Mouse (Mus musculus) large intestine, adult 2 months (tissue): ENCODE data around the gene Cd300ld4. TPM values are rescaled to one million over a fixed set of nuclear protein-coding genes. Genes with fewer than 3 reads are reported as not detected.
A peak's percentile ranks its signal among the peaks of the same experiment; 100 is the strongest.
"Not testable (repeated sequence)": the region's sequence is repeated elsewhere in the genome, so short reads cannot be mapped to it uniquely, and the experiment has no call there.

Experiments used
- DNase-seq: peaks from one replicate; pipeline ENCODE4 v3.0.0-alpha.2; 2012; ENCODE audit warnings: low read depth, low spot score
- WGBS: fragments of 180-500 bp; shearing (Covaris S2); methylation state at CpG from one replicate; pipeline ENCODE4 v1.1.7; 2018; 5-methylcytosine and 5-hydroxymethylcytosine counted together
- polyA plus RNA-seq: library from polyadenylated mRNA; depleted of rRNA; stranded (reverse); fragments of >200 nt; gene quantifications from 2 replicates; pipeline ENCODE4 v1.2.3, GENCODE M21; 2012; rRNA removed

Gene Cd300ld4
- polyA plus RNA-seq = 0.29 TPM in 1 of 2 replicates, not detected in the other

GRCm38 (mm10) chr11:115026912-115027311 is at the start of gene Cd300ld4:
Gene Cd300ld4, minus strand, starts transcription at chr11:115027012.
- no CpG with 5 or more reads among the region's 6 CpGs for WGBS
- not testable (repeated sequence) for DNase-seq

GRCm38 (mm10) chr11:115075859-115076258 is 49.0 kb upstream of the Cd300ld4 start:
- 19% methylated on average over 5 of the region's 5 CpGs for WGBS
- no peak for DNase-seq

- WGBS = 42% methylated on average over 7 of the region's 7 CpGs
- DNase-seq = no peak
Measured at GRCm38 (mm10) chr11:115075407-115075806, 48.6 kb upstream of the Cd300ld4 start.

GRCm38 (mm10) chr11:115073002-115073401 is 46.2 kb upstream of the Cd300ld4 start:
- 65% methylated on average over 5 of the region's 5 CpGs for WGBS
- no peak for DNase-seq

- DNase-seq = peak; percentile 28
- WGBS = 11% methylated on average over 14 of the region's 14 CpGs
Measured at GRCm38 (mm10) chr11:115071631-115072294, 45.0 kb upstream of the Cd300ld4 start.

GRCm38 (mm10) chr11:115071015-115071551 is 44.3 kb upstream of the Cd300ld4 start:
- 23% methylated on average over 9 of the region's 9 CpGs for WGBS
- DNase-seq = no peak

GRCm38 (mm10) chr11:115066768-115067167 is 40.0 kb upstream of the Cd300ld4 start:
- 61% methylated on average over 6 of the region's 6 CpGs for WGBS
- DNase-seq = no peak

GRCm38 (mm10) chr11:115062077-115062476 is 35.3 kb upstream of the Cd300ld4 start, which contains the start of gene Cd300e:
Gene Cd300e, minus strand, starts transcription at chr11:115062177.
- WGBS = 36% methylated on average over 5 of the region's 5 CpGs
- no peak for DNase-seq

GRCm38 (mm10) chr11:115059797-115060196 is 33.0 kb upstream of the Cd300ld4 start:
- 72% methylated on average over 2 of the region's 2 CpGs for WGBS
- no peak for DNase-seq

GRCm38 (mm10) chr11:115058701-115059100 is 31.9 kb upstream of the Cd300ld4 start:
- no peak for DNase-seq
- WGBS = 60% methylated on average over 4 of the region's 4 CpGs

GRCm38 (mm10) chr11:115054537-115054936 is 27.7 kb upstream of the Cd300ld4 start:
- no peak for DNase-seq

GRCm38 (mm10) chr11:115052991-115053390 is 26.2 kb upstream of the Cd300ld4 start:
- DNase-seq = no peak
- 95% methylated on average over 1 of the region's 1 CpGs for WGBS

- no peak for DNase-seq
- WGBS = 5% methylated on average over 9 of the region's 9 CpGs
Measured at GRCm38 (mm10) chr11:115052206-115052605, 25.4 kb upstream of the Cd300ld4 start.

GRCm38 (mm10) chr11:115049282-115049895 is 22.6 kb upstream of the Cd300ld4 start:
- 32% methylated on average over 3 of the region's 3 CpGs for WGBS
- DNase-seq = no peak

GRCm38 (mm10) chr11:115048259-115048658 is 21.4 kb upstream of the Cd300ld4 start, which contains the start of gene Cd300ld3:
Gene Cd300ld3, minus strand, starts transcription at chr11:115048409.
- 64% methylated on average over 2 of the region's 2 CpGs for WGBS
- DNase-seq = no peak

- WGBS = no CpG with 5 or more reads among the region's 6 CpGs
- DNase-seq = not testable (repeated sequence)
Measured at GRCm38 (mm10) chr11:115037669-115038068, 10.9 kb upstream of the Cd300ld4 start, which contains the start of gene Cd300ld5. Gene Cd300ld5, minus strand, starts transcription at chr11:115037769.

- WGBS = no CpG with 5 or more reads among the region's 7 CpGs
- not testable (repeated sequence) for DNase-seq
Measured at GRCm38 (mm10) chr11:115016093-115016492, 10.7 kb downstream of the Cd300ld4 start, which contains the start of gene Cd300ld2. Gene Cd300ld2, minus strand, starts transcription at chr11:115016193.

GRCm38 (mm10) chr11:115004070-115004469 is 22.7 kb downstream of the Cd300ld4 start:
- WGBS = 78% methylated on average over 5 of the region's 5 CpGs
- DNase-seq = no peak

- 73% methylated on average over 7 of the region's 7 CpGs for WGBS
- DNase-seq = no peak
Measured at GRCm38 (mm10) chr11:115001474-115002040, 25.3 kb downstream of the Cd300ld4 start, which contains the start of gene Cd300c2. Gene Cd300c2, minus strand, starts transcription at chr11:115001880.

GRCm38 (mm10) chr11:114989793-114990192 is 37.0 kb downstream of the Cd300ld4 start, which contains the start of gene Cd300ld:
Gene Cd300ld, minus strand, starts transcription at chr11:114989922.
- 66% methylated on average over 4 of the region's 4 CpGs for WGBS
- DNase-seq = no peak
